Mouse (Mus musculus): ENCODE data around the gene Kbtbd8. TPM values are rescaled to one million over a fixed set of nuclear protein-coding genes. Genes with fewer than 3 reads are reported as not detected.

The Kbtbd8 gene
- total RNA-seq (2021), result 1 to 10 TPM; 1.1 to 1.3 TPM
- long read RNA-seq, experiment 1, full-length matches to known transcripts, result 1 of 1 reads
- long read RNA-seq, experiment 1, partial matches to known transcripts, result 0 of 1 reads
- long read RNA-seq, experiment 1, other reads (novel, unspliced or antisense), result 0 of 1 reads
- long read RNA-seq, experiment 2, result 0 reads

DNA sequence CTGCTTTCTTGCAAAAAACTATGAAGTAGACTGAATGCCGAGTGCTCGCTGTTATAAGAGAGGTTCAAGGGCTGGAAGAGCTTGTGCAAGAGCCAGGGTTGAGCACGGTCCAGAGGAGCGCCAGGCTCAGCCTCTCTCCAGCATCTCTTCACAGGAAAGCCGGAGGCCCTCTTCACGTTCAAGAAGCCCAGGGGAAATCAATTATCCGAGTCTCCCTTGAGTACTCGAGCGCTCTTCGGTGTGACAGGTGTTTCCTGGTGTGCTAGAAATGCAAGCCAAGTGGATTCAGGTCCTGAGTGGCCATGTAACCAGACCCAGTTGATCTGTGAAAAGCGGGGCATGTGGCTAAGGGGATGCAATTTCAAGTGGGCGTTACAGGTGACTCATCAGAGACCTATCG is at the start of gene Kbtbd8:
Kbtbd8 (plus strand) TSS at position 295 of the 400 bp plus-strand sequence.
- no peak for DNase-seq
- intact Hi-C loops (cut with DNase I), result no loop called here

DNA sequence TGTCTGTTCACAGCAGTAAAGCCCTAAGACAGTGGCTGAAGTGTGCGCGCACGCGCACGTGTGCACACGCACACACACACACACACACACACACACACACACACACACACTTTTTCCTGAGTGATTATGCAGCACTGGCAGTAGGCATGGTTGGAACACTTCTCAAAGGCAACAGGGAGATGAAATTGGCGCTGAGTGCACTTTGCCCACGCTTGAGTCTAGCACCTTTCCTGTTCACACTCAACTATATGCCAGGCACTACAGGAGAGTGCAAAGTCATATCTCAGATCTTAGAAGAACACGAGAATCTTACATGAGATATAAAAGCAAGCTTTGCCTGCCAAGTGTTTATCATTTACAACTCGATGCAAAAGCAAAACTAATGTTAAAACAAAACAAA is 47.3 kb upstream of the Kbtbd8 start:
- DNase-seq, result no peak
- intact Hi-C loops (cut with DNase I), result no loop called here

DNA sequence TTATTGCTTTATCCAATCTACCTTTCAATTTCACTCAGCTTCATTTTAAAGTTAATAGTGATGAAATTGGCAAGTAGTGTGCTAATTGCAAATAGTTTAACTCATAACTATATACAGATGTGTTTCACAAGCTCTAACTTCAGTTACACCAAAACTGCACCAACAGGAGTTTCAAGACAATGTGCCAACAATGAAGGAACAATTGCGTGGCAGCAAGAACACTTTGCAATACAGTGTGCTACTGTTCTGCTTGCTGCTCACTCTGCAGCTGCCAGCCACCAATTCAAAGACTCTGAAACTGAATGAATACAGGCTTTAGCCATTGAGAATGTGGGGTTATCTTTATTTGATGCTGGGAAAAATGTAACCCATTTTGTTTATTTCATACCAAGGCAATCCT is 31.8 kb upstream of the Kbtbd8 start:
- no peak for DNase-seq
- intact Hi-C loops (cut with DNase I), result no loop called here

DNA sequence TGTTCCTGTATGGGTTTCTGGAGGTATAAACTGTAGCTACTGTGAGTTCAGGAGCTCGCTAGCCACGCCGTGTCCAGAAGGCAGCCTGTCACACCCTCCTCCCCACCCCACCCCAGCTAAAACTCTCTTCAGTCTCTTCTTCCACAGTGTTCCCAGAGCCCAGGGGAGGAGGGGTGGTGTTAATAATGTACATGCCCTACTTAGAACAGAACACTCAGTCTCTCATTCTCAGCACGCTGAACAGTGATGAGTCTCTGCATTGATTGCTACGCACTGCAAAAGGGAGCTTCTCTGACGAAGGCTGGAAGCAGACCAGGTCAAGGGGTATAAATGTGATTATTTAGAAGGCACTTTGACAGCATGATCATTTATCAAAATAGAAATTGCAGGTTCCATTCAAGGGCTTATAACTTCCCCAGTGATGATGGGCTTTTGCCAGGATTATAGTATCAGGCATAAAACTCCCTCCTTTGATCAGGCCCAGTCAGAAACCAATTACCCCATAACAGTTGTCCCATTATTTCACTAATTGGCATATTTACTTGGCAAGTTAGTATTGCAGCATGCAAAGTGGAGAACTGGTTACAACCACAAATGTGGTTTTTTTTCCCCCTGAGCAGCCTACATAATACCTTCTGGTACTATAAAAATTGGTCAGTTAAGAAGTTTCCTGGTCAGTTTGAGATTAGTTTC is 29.7 kb upstream of the Kbtbd8 start:
- intact Hi-C loops (cut with DNase I), result no loop called here
- no peak for DNase-seq

DNA sequence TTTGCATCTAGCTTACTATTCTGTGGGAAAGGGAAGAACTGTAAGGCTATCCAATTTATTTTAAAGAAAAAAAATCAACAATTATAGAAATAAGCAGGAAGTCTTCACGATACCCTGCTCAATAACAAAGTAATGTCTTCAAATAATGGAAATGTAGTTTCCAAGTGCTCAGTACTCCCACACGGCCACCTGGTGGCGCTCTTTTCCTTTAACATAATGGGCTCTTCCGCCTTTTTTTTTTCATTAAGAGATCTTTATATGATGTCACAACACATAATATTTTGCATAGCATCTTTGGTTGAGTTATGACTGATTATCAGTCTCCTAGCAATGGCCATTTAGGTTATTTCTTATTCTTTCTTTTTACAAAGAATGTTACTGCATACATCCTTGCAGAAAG is 29.0 kb upstream of the Kbtbd8 start:
- no peak for DNase-seq

DNA sequence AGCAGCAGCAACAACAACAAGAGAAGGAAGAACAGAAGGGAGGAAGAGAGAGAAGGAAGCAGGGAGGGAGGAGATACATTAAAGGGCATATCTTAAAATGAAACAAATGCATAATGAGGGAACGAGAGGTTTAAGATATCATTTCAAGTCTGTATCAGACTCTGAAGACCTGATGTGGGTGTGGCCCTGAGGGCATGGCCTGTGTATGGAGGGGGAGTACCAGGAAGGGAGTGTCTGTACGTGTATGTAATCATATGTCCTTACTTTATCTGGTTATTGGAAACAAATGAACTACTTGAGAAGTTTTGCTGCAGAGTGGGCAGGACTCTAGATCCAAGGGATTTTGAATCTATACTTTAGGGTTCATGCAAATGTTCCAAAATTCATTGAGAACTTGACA is 22.3 kb upstream of the Kbtbd8 start:
- no peak for DNase-seq
- intact Hi-C loops (cut with DNase I), result loop anchor here (5.0 to 10.0 kb wide), 2 partner anchors 128 to 1910 kb away; no protein-coding TSS in a partner anchor

More for the DNA sequence above, 29.0 kb upstream of the Kbtbd8 start:
- intact Hi-C loops (cut with DNase I), result no loop called here

DNA sequence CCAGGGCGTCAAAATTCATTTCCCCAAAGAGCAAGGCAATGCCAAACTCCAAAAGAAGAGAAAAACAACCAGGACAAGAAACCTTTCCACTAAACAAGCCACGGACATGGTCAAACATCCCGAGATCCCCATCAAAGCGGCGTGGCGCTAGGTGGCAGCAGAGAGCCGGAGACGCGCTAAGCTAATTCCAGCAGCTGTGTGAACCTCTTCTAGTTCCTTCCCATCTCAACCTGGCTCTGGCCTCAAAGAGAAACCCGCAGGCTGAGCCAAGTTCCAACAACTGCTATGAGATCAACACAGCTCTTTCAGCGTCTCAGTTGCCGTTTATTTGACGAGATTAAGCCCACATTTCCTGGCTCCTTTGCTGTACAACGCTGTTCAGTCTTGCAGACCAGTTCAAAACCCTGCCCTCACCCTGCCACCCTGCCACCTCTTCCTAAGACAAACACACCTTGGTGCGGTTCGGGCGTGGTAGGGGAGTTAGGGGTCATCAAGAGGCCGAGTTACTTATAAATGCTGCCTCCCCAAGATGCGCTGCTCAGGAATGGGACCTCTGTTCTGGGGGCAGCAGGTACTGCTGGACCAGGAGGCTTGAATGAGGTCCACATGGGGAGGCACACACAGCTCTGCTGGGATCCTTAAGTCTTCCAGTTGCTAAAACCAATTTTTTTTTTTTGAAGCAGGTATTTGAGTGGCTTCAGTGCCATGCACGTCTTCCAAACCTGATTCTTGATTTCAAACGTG is 18.5 kb upstream of the Kbtbd8 start:
- intact Hi-C loops (cut with DNase I), result loop anchor here (5.0 to 10.0 kb wide), 2 partner anchors 124 to 1906 kb away; no protein-coding TSS in a partner anchor
- peak; percentile 82 to 89 for DNase-seq

DNA sequence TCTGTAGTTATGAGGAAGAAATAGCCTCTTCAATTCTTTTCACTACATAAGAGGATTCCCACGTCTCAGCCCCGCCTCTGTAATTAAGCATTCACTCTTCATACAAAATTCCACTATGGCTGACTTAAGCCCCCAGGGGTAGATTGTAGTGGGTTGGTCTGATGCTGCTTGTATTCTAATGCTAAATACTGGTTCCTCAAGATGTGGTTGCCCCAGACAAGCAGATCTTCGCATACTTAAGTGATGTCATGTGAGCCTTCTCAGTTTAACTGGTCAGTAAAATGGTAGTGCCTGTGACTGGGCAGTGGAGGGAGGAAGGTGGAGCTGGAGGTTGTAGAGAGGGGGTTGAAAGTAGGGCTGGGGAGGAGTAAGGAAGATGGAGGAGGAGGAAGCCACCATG is 13.3 kb upstream of the Kbtbd8 start:
- no peak for DNase-seq
- intact Hi-C loops (cut with DNase I), result no loop called here

DNA sequence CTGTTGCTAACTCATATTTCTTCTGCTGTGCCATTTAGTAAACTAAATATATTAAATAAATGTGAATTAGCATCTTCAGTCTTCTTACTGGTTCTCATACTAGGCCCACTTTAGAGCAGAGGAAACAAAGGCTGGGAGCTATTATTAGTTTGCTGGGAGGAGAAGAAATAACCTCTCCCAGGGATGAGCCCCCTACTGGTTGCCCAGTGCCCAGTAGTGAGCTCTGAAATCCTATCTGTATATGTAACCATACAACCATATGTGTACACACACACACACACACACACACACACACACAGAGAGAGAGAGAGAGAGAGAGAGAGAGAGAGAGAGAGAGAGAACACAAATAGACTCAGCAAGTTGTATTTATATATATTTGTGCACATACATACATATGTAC is 8.6 kb upstream of the Kbtbd8 start:
- intact Hi-C loops (cut with DNase I), result no loop called here

DNA sequence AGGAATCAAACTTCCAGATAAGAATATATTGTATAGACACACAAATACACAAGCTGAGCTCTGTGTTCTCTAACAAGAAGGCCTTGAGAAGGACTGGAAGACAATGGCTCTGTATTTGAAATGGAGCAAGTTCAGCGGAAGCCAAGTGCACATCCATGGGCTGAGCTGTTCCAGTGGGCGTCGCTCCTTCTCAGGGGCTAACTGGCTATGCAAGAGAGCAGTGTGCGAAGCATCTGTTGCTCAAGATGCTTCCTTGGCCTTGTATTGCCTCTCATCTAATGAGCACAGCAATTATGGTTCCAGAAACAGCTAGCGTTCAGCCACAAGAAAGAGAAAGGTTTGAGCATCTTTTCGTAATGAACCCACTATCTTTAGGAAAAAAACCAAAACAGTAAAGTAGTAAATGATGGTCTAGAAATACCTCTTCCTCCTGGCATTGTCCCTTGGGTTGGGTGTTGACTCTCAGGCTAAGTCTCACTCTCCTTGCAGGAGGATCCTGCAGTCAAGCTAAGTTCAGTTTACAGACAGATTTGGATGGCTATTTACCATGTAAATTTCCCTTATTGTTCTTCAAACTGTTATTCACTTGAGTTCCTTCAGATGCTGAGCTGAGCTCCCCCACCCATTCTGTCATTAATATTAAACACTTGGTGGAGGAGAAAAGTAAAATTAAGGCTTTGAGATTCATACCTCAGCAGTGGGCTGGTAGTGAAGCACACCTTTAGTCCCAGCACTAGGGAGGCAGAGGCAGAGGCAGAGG is 7.2 kb upstream of the Kbtbd8 start:
- intact Hi-C loops (cut with DNase I), result no loop called here

More for the DNA sequence above, 8.6 kb upstream of the Kbtbd8 start:
- no peak for DNase-seq

DNA sequence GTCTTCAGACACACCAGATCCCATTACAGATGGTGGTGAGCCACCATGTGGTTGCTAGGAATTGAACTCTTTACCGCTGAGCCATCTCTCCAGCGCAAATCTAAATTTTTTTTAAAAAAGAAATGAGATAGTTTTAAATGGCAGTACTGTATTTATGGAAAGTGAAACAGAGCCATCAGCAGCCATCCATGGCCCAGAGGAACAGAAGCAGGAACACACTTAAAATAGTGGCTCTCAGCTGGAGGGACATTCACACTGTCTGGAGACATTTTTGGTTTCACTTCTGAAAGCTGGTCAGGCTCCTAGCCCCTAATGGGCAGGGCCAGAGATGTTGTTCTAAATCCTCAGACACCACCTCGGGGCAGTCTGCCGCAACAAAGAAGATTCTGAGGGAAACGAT is 5.0 kb upstream of the Kbtbd8 start:
- intact Hi-C loops (cut with DNase I), result no loop called here
- DNase-seq, result no peak

More for the DNA sequence above, 7.2 kb upstream of the Kbtbd8 start:
- DNase-seq, result no peak

DNA sequence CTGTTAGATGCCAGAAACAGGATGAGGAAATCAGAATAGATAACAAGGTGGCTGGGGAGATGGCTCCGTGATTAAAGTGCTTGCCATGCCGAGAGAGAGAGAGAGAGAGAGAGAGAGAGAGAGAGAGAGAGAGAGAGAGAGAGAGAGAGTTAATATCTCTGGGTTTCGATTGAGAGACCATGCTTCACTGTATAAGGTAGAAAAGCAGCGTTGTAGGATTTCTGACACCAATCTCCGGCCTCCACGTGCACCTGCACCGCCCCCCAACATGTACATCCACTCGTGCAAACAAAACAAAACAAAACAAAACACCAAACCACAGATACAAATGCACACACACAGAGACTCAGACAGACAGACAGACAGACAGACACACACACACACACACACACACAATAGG is 527 bp upstream of the Kbtbd8 start:
- no peak for DNase-seq
- intact Hi-C loops (cut with DNase I), result no loop called here

DNA sequence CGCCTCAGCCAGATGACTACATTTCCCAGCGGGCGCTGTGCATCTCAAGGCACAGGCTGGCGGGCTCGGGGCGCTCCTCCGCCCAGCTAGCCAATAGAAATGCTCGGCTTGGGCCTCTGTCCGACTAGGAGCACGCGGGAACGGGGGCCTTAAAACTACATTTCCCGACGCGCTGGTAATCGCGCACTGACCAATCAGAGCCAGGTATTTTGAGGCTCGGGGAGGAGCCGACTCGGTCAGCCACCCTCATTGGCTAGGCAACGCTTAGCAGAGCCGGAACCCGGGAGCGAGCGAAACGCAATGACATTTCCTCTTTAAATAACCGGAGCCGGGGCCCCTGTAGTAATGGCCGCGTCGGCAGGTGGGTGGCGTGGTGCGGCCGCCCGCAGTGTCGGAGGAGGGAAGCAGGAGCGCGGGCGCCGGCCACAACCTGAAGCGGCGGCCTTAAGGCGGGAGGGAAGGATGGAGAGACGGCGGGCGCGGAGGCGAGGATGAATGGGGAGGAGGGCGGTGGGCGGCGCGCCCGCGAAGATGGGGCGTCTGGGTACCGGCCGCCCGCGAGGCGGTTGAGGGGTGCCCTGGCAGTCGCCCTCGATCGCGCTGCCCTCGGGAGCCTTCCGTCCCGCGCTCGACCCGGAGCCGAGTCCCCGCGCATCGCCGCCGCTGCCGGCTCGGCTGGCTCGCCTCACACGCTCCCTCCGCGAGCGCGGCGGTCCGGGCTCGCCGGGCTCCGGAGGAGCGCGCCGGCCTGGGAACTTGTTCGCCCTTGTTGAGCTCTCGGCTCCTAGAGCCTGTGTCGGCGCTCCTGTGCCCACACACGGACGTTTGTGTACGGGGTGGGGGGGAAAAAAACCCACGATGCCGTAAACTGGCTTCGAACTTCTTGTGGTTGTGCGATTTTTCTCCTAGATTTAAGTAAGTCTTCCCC is 838 bp downstream of the Kbtbd8 start:
- DNase-seq, result peak; percentile 91 to 92
- intact Hi-C loops (cut with DNase I), result no loop called here

DNA sequence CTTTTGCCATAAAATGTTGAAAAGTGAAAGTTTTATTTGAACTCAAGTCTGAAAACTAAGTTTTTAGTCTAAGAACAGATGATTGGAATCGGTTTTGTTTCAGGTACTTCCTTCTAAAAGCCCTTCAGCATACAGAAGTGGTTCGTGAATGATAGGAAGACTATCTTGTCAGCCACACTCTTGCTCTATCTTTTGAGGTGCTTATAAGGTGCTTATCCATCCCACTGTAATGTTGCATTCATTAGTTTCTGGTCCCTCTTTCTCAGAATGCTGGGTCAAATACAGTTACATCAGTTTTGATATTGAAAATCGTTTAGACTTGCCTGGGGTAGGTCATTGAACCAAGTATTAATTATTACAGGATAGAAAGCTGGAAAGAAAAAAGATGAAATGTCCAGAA is 2.3 kb downstream of the Kbtbd8 start:
- intact Hi-C loops (cut with DNase I), result no loop called here
- no peak for DNase-seq

DNA sequence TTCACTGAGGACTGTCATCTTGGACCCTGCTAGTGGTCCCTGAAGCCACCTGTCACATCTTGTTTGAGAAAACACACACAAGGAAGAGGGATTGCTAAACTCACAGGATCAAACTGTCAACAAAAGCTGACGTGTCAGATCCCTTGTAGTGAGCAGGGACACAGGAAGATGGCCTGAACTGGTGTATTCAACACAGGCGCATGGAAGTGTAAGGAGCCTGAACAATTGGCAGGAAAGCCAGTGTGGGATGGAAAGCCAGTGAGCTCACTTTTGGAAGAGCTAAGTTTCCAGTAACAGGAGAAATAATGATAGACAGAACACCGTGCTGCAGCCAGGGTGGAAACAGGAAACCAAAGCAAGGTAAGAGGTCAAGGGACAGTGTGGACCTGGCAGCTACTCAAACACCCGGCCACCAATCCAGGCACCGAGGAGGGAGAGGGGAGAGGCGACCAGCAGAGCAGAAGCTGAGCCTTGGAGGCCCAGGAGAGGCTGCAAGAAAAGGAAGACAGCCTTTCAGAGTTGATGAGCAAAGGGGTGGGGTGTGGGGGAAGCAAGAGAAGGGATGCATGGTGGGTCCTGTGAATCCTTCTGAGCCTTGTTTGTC is 33.0 kb downstream of the Kbtbd8 start:
- intact Hi-C loops (cut with DNase I), result no loop called here
- DNase-seq, result peak in 1 of 2 experiments; percentile 0

DNA sequence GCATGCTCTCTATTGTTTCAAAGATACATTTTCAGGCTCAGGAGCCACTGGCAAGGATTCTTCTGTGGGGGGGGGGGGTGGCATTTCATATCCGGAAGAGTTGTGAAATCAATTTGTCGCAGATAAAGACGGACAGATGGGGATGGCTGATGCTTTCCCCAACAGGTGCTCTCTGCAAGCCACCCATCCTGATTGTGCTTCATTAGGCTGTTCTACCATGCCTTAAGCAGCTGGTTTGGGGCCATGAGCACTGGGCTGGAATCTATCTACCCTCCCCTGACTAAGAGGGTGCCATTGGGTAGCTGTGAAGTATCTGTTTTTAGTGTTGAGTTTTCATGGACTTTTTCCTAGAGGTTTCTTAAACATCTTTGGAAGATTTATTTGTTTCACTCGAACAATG is 33.8 kb downstream of the Kbtbd8 start:
- intact Hi-C loops (cut with DNase I), result no loop called here
- no peak for DNase-seq

DNA sequence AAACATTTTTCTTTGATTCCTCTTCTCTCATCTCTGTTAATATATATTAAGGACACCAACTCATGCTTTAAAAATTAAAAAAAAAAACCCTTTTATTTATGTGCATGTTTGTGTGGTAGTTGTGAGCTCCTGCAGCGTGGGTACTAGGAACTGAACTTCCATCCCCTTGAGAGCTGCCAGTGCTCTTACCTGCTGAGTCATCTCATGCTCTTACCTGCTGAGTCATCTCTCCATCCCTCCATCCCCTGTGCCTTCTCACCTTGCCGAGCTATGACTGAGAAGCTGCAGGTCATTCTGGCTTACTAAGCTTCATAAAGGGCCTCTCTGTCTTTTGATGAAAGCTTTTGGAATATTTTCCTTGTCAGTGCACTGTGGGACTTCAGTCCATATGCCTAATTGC is 34.5 kb downstream of the Kbtbd8 start:
- intact Hi-C loops (cut with DNase I), result no loop called here
- DNase-seq, result no peak

DNA sequence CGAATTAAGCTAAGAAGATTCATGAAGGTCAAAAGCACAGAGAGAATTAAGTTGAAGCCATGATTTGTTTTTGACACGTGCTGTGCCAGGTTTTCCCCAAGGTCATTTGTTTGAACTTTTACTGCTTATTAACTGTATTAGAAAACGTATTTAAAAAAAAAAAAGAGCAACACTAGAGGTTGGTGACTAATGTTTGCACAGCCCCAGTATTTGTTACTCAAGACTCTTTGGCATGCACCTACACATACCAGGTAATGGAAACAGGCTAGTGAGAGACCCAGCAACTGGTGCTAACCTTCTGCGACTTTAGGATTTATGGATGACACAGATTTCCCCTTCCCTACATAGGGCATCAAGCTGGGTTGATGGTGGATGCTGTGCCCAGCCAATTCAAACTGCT is 46.9 kb downstream of the Kbtbd8 start:
- DNase-seq, result no peak
- intact Hi-C loops (cut with DNase I), result no loop called here

DNA sequence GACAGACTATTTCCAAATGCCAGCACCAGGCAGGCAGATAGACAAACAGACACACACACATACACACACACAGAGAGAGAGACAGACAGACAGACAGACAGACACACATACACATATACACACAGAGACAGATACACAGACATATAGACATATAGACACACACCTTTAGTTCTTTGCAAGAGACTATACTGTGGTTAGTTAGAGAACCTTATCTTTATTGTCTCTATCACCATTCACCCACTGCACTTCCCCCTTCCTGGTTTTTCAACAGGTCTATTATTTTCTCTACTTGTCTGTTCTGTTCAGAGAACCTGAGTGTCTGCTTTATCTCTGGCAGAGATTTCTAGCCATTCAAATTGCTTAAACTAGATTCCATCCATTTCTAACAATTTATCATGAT is 48.6 kb downstream of the Kbtbd8 start:
- intact Hi-C loops (cut with DNase I), result no loop called here
- no peak for DNase-seq
